Comparison of ENCODE assay signal across 16 mouse cellular contexts in the genomic region with DNA sequence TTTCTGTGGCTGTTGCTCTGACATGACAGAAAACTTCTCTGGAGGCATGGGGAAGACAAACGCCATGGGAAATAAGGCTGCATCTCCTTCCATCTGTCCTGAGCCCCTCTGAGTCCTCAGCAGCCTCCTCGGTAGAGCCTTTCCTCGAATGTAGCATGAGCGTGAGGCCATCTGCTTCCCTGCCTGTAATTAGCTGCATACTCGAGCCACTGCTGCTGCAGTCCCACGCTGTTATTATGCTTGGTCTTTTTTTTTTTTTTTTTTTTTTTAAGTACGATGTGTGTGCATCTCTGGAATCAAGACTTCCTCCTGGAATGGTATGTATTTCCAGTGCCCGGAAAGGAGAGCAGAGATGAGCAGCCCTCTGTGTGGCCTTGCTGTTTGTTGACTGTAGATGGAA. TPM values are rescaled to one million over a fixed set of nuclear protein-coding genes. Genes with fewer than 3 reads are reported as not detected.
DNase-seq lines count a peak whose midpoint lies in the region; ATAC-seq and TF ChIP-seq lines count a peak whose summit lies in the region.
"Had no signal": no experiment of that assay in that cellular context is flagged by ENCODE, and none has a peak within 500 bp of the region (broad histone marks: within the 10 kb centered on the region; RNA-seq: fewer than 3 reads in every experiment).

No protein-coding gene starts in this region.

- no peak overlapping the region for H3K9ac ChIP-seq in hindbrain, embryonic 12.5 days
- H3K9ac ChIP-seq in hindbrain, embryonic 13.5 days = no peak overlapping the region
- H3K9ac ChIP-seq in forebrain, postnatal 0 days = no peak overlapping the region
- H3K9ac ChIP-seq: limb, embryonic 15.5 days had no signal

- no peak for TF ChIP-seq CTCF in forebrain, postnatal 0 days (IDR thresholded peaks at IDR 0.05; ENCODE audit: low read depth)

- H3K4me2 ChIP-seq in hindbrain, embryonic 12.5 days (replicated peaks) = no peak overlapping the region
- H3K4me2 ChIP-seq in hindbrain, embryonic 13.5 days = no peak overlapping the region
- no peak overlapping the region for H3K4me2 ChIP-seq in forebrain, postnatal 0 days (ENCODE audit: low read depth)
- H3K4me2 ChIP-seq: limb, embryonic 15.5 days had no signal

- 50% methylated on average over 8 of the region's 8 CpGs for WGBS in hindbrain, embryonic 12.5 days
- 42% methylated on average over 8 of the region's 8 CpGs for WGBS in hindbrain, embryonic 13.5 days
- 21% methylated on average over 8 of the region's 8 CpGs for WGBS in forebrain, postnatal 0 days

- H3K4me3 ChIP-seq in hindbrain, embryonic 12.5 days = no peak overlapping the region
- no peak overlapping the region for H3K4me3 ChIP-seq in hindbrain, embryonic 13.5 days
- H3K4me3 ChIP-seq in forebrain, postnatal 0 days (ENCODE audit: low read depth, low read length) = no peak overlapping the region
- H3K4me3 ChIP-seq: limb, embryonic 15.5 days; myocyte had no signal

- peak; percentile 58 to 79 for DNase-seq in right cerebral cortex, postnatal 10 days (ENCODE audit: low spot score in 2 of 2)
- no peak for DNase-seq in right cerebral cortex, postnatal 4 days
- DNase-seq in forebrain, postnatal 0 days = peak; percentile 68
- DNase-seq in testis, postnatal 10 days (ENCODE audit: low spot score) = no peak
- no peak for DNase-seq in adipocyte (ENCODE audit: low spot score)
- DNase-seq: adrenal gland, adult 8-10 months; cerebellum, postnatal 36 days; heart, adult 18-20 months; kidney, postnatal 10 days; lung, adult 18-20 months; thymus, postnatal 4 days had no signal

- no peak overlapping the region for H3K27ac ChIP-seq in hindbrain, embryonic 12.5 days
- no peak overlapping the region for H3K27ac ChIP-seq in hindbrain, embryonic 13.5 days
- no peak overlapping the region for H3K27ac ChIP-seq in forebrain, postnatal 0 days (ENCODE audit: low read depth, low read length)
- H3K27ac ChIP-seq: limb, embryonic 15.5 days had no signal

- H3K36me3 ChIP-seq in hindbrain, embryonic 12.5 days = no peaks in the 10 kb centered on the region
- H3K36me3 ChIP-seq in hindbrain, embryonic 13.5 days = no peaks in the 10 kb centered on the region
- H3K36me3 ChIP-seq in forebrain, postnatal 0 days (ENCODE audit: insufficient read depth) = no peaks in the 10 kb centered on the region
- H3K36me3 ChIP-seq: limb, embryonic 15.5 days had no signal

- 0 out of 2 replicates have a peak, but pooled peaks have one; percentile 48 for ATAC-seq in hindbrain, embryonic 12.5 days (ENCODE audit: low FRiP score)
- ATAC-seq in hindbrain, embryonic 13.5 days (ENCODE audit: low FRiP score) = no peak
- ATAC-seq in forebrain, postnatal 0 days = peak; percentile 89
- ATAC-seq: inflammation-experienced regulatory T-cells, adult 6 months had no signal

- no peaks in the 10 kb centered on the region for H3K9me3 ChIP-seq in hindbrain, embryonic 12.5 days (replicated peaks)
- H3K9me3 ChIP-seq in hindbrain, embryonic 13.5 days = no peaks in the 10 kb centered on the region
- H3K9me3 ChIP-seq in forebrain, postnatal 0 days (ENCODE audit: low read length) = no peaks in the 10 kb centered on the region
- H3K9me3 ChIP-seq: limb, embryonic 15.5 days had no signal

- no peaks in the 10 kb centered on the region for H3K27me3 ChIP-seq in hindbrain, embryonic 12.5 days
- H3K27me3 ChIP-seq in hindbrain, embryonic 13.5 days = no peaks in the 10 kb centered on the region
- H3K27me3 ChIP-seq in forebrain, postnatal 0 days (ENCODE audit: insufficient read depth, low read length) = no peaks in the 10 kb centered on the region
- H3K27me3 ChIP-seq: limb, embryonic 15.5 days had no signal

- 0 out of 2 replicates have a peak, but pooled peaks cover 6% of the 10 kb centered on the region for H3K4me1 ChIP-seq in hindbrain, embryonic 12.5 days
- peaks cover 9% of the 10 kb centered on the region for H3K4me1 ChIP-seq in hindbrain, embryonic 13.5 days (replicated peaks)
- 0 out of 2 replicates have a peak, but pooled peaks cover 3% of the 10 kb centered on the region for H3K4me1 ChIP-seq in forebrain, postnatal 0 days (ENCODE audit: insufficient read depth)
- H3K4me1 ChIP-seq: limb, embryonic 15.5 days had no signal

RNA-seq across cellular contexts. Expression of a gene that starts 36.6 kb away (rescaled TPM):
- polyA plus RNA-seq in hindbrain, embryonic 12.5 days (2016; fragmentation: Nextera tagmentation; extraction: Ambion mirVana) = 10.3 and 10.7 TPM in 2 replicates
- polyA plus RNA-seq in hindbrain, embryonic 13.5 days (2015; fragmentation: Nextera tagmentation; extraction: Ambion mirVana) = 14.0 and 14.3 TPM in 2 replicates
- total RNA-seq in forebrain, postnatal 0 days (2014; rRNA removed) = 30.4 and 42.9 TPM in 2 replicates
- polyA plus RNA-seq in forebrain, postnatal 0 days (2015; fragmentation: Nextera tagmentation; extraction: Ambion mirVana) = 5.4 and 9.3 TPM in 2 replicates

Comparison
In these comparisons a context has a peak if more than half of its experiments do, and no peak if none do; other contexts are left out.
1. DNase-seq: peak in right cerebral cortex, postnatal 10 days (2 of 2) and forebrain, postnatal 0 days (single experiment); none in right cerebral cortex, postnatal 4 days (single experiment), testis, postnatal 10 days (single experiment) and adipocyte (single experiment).